Mouse (Mus musculus): ENCODE data around the gene Rtf2.

The Rtf2 gene

GRCm38 (mm10) chr2:172439843-172440639 lies at the start of gene Rtf2:
Gene Rtf2, plus strand, starts transcription at chr2:172440556.
- peak; percentile 98 for DNase-seq (ENCODE audit: low spot score)

DNA sequence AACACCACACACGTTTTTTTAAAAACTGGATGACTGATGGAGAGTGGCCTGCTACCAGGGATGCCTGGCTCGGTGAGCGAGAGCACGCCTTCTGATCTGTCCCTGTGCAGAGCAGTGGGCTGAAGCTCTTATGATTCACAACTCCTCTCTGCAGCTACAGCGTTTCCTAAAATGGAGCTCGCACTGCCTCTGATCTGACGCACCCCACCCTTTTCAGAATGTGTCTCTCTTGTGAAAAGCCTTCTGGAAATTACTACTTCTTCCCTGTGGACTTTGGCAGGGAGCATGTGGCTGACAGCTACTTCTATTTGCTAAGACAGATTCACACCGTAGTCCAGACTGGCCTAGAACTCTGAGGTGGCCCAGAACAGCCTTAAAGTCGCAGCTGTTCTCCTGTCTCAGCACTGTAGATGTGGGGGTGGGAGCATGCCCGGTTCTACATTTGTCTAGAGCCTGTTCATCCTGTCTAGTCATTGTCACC lies 48.3 kb upstream of the Rtf2 start:
- DNase-seq (ENCODE audit: low spot score), result no peak

DNA sequence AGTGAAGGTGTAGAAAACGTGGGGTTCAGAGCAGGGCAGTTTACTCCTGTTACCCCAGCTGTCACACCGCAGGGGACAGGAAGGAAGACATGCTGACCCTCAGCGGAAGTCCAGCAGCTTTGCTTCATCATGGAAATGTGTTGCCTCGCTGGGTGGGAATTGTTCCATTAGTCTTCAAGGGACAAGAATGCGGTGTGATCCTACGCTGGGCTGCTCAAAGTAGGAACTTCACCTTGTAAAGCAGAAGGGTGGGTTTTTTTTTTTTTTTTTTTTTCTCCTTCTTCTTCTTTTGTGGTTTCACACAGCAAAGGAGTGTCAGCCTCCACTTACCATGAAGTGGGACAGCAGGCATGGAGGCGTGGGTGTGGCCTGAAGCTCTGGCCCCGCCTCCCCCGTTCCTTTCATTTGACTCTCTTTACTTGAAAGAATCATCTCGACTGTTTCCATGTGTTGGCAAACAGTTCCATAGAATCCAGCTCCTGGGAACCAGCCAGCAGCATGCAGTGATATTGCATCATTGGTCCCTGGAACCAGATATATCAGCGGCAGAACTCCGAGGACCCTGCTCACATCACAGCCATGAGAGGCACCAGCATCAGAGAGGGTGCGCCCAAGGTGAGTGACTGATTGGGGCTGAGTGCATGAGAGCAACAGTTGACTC lies 46.8 kb upstream of the Rtf2 start, which contains the start of gene Cass4:
Gene Cass4, plus strand, starts transcription at position 404 of the 661 bp plus-strand sequence.
- DNase-seq (ENCODE audit: low spot score), result no peak

DNA sequence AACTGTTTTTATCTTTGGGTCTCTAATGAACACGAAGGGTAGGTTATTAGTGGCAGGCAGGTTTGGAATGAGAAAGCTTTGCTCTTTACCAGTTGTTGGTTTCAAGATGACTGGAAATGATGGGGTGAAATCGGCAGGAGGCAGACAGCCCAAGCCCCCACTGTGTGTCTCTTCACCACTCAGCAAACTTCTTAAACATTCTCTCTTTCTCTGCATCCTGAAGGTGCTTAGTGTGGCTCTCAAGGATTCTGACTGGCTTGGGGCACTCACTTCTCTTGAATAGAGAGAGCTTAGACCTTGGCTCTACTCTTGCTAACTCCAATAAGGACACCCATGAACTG lies 46.3 kb upstream of the Rtf2 start:
- DNase-seq (ENCODE audit: low spot score), result no peak

GRCm38 (mm10) chr2:172394671-172395070 lies 45.7 kb upstream of the Rtf2 start:
- DNase-seq (ENCODE audit: low spot score), result peak; percentile 41

DNA sequence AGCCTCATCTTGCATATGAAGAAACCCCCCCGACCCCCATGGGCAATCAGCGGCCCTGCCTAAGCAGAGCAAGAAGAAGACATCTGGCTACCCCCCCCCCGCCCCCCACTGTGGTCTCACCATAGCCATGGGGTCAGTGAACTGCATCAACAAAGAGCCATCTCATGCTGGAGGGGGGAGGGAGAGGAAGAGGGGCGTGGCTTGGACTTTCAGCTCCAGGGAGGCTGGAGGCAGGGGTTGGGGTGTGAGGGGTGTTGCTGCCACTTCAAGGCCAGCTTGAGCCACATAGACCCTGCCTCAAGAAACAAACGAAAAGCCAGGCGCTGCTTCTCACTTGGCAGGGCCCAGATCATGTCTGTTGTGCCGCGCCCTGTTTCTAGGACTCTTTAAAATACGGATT lies 44.4 kb upstream of the Rtf2 start:
- no peak for DNase-seq (ENCODE audit: low spot score)

- no peak for DNase-seq (ENCODE audit: low spot score)
Observed at GRCm38 (mm10) chr2:172399901-172400300, 40.5 kb upstream of the Rtf2 start.

DNA sequence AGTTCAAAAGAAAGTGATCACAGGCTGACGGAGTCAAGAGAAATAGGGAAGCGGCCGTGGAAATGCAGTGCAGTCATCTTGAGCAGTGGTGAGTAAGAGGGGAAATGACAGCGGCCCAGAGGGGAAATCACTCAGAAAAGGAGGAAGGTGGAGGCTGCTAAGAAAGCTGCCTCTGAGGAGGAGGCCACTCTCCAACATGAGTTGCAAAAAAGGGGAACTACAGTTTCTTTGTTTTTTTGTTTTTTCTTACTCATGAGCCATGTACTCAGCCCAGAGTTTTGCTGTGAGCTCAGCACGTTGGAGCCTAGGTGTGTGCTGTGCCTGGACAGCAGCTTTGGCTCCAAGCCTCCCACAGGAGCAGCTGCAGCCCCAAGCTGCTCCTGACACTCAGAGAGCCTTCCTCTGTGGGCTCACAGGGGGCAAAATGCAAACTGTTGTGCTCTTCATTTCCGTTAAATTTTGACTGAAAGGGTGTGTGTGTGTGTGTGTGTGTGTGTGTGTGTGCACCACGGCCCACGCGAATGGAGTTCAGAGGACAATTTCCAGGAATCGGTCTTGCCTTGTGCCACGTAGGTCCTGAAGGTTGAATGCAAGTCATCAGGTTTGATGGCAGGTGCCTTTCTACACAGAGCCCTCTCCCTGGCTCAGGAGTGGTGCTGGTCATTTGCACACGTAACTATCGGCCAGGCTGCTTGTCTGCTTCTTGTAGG lies 39.1 kb upstream of the Rtf2 start:
- no peak for DNase-seq (ENCODE audit: low spot score)

- DNase-seq (ENCODE audit: low spot score), result no peak
Observed at GRCm38 (mm10) chr2:172404239-172404638, 36.1 kb upstream of the Rtf2 start.

- DNase-seq (ENCODE audit: low spot score), result no peak
Observed at GRCm38 (mm10) chr2:172405011-172405410, 35.3 kb upstream of the Rtf2 start.

GRCm38 (mm10) chr2:172406173-172406572 lies 34.2 kb upstream of the Rtf2 start:
- DNase-seq (ENCODE audit: low spot score), result no peak

GRCm38 (mm10) chr2:172407499-172407898 lies 32.9 kb upstream of the Rtf2 start:
- DNase-seq (ENCODE audit: low spot score), result no peak

GRCm38 (mm10) chr2:172410686-172411085 lies 29.7 kb upstream of the Rtf2 start:
- DNase-seq (ENCODE audit: low spot score), result no peak

DNA sequence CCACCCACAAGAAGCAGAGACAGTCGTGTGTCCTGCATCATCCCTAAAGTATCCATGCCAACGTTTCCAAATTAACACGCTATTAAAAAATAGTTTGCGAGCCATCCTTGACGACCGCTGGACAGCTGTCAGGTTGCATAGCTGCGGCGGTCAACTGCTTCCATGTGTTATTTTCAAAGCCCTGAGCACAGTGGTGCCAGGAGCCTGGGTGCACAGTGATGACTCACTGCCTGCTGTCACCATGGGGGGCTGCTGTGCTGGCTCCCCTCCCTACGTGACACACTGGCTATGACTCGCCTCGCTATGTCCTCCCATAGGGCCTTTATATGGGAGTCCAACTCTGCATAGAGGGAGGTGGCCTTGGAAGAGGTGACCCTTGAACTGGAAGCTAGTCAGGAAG lies 29.3 kb upstream of the Rtf2 start:
- no peak for DNase-seq (ENCODE audit: low spot score)

DNA sequence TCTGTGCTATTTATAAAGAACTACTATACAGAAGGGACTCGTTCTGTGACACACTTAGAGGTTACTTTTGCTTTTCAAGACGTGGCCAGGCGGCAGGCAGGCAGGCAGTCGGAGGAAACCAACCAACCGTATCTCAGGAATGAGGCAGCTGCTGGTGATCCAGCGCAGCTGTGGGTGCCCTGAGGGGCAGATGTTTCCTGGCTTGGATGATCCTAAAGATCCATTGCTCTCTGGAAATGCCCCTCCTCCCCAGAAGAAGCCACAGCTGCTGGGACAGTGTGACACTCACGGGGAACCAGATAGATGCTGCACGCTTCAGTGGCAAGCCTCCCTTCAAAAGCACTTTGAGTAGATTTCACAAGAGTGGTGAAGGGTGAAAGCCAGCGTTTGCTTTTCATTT lies 27.9 kb upstream of the Rtf2 start:
- DNase-seq (ENCODE audit: low spot score), result no peak

- DNase-seq (ENCODE audit: low spot score), result no peak
Observed at GRCm38 (mm10) chr2:172413273-172413672, 27.1 kb upstream of the Rtf2 start.

DNA sequence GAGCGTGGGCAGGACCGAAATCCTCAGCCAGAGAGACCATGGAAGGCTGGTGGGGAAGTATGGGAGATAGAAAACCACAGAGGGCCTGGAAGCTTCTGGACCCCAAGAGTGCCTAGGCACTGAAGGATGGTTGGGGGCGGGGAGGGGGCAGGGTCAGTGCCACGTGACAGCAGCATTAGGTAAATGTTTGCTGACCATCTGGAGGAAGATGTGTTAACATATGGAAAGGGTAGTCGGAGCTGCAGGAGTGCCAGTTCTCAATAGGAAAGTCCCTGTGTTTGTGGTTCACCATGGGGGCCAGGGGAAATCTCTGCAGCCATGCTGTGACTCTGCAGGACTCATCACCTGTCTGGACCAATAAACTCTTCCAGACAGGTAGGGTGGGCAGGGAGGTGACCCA lies 26.5 kb upstream of the Rtf2 start:
- DNase-seq (ENCODE audit: low spot score), result no peak

- no peak for DNase-seq (ENCODE audit: low spot score)
Observed at GRCm38 (mm10) chr2:172416218-172416617, 24.1 kb upstream of the Rtf2 start.

DNA sequence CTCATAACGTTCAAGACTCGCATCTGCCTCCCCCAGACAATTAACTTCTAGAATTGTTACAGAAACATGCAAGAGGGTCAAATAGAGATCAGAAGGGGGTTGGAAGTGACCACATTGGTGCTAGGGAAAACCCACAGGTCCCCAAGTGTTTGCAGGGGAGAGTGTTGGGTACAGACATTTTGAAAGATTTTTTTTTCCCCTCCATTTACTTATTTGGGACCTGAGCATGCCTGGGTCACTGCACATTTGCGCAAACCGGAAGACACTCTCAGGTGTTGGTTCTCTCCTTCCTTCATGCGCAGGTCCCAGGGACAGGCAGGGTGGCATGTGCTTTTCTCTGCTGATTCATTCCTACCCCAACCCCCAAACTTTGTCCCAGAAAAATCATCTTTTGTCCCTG lies 23.5 kb upstream of the Rtf2 start:
- no peak for DNase-seq (ENCODE audit: low spot score)

GRCm38 (mm10) chr2:172418208-172418607 lies 22.1 kb upstream of the Rtf2 start:
- DNase-seq (ENCODE audit: low spot score), result no peak

GRCm38 (mm10) chr2:172430609-172431008 lies 9.7 kb upstream of the Rtf2 start:
- DNase-seq (ENCODE audit: low spot score), result peak; percentile 73

GRCm38 (mm10) chr2:172433746-172434145 lies 6.6 kb upstream of the Rtf2 start:
- DNase-seq (ENCODE audit: low spot score), result no peak

DNA sequence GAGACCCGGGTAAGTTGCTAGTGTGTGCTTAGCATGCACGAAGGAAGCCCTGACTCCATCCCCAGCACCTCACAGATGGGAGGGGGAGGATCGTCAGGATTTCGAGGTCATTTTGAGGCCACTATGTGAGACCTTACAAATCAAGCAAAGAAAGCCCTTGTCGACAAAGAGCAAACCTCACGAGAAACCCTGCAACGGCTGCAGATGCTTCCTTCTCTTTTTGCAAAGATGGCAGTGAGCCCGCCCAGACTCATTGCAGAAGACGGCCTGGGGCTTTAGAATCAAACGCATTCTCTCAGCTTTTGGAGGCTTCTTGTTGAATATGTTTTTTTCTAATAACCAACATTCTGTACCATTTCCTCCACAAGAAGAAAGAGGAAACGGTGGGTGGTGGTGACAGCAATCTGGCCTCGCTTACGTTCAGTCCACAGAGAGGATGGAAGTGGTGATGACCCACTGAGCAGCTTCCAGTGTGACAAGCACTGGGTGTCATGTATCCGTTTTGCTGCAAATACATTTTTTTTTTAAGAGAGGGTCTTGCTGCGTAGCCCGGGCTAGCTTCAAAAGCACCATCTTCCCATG lies 2.9 kb upstream of the Rtf2 start:
- DNase-seq (ENCODE audit: low spot score), result no peak
